Mouse (Mus musculus) megakaryocyte progenitor cell, adult 5-6 weeks (primary cell): ENCODE results near the gene Prkcg. TPM values are rescaled to one million over a fixed set of nuclear protein-coding genes. Genes with fewer than 3 reads are reported as not detected.

Experiments
- ATAC-seq: replicated peaks from 2 replicates; pipeline ENCODE4 v1.8.0; 2016; ENCODE audit warnings: mild to moderate bottlenecking, moderate TSS enrichment, inconsistent platforms; ENCODE audit not compliant: poor library complexity
- total RNA-seq, 2 experiments: library from RNA; stranded (forward) in 1 of 2; stranded (reverse) in 1 of 2; fragments of 157-497, 149-512 nt in 1 of 2; fragments of 200-1000 nt in 1 of 2; gene quantifications; 2 replicates each; pipeline versions ENCODE4 v1.2.3 to v1.2.4; 2015 to 2017

Gene Prkcg
- total RNA-seq, 2 experiments from 2014 or later, result 0.32 TPM; not detected in 1

DNA sequence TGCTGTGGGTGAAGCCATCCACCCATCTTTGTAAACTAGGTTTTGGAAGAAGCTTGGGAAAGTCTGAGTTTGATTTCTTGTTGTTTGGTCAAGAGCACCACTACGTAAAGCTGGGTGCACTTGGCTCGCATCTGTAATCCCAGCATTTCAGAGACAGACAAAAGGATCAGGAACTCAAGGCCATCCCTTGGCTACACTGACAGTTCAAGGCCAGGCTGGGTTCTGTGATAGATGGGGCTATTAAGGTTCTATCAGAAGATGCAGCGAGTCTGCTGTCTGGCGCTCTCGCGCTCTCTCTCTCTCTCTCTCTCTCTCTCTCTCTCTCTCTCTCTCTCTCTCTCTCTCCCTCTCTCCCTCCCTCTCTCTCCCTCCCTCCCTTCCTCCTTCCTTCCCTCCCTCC, 65.9 kb downstream of the Prkcg start:
- ATAC-seq, result no peak

DNA sequence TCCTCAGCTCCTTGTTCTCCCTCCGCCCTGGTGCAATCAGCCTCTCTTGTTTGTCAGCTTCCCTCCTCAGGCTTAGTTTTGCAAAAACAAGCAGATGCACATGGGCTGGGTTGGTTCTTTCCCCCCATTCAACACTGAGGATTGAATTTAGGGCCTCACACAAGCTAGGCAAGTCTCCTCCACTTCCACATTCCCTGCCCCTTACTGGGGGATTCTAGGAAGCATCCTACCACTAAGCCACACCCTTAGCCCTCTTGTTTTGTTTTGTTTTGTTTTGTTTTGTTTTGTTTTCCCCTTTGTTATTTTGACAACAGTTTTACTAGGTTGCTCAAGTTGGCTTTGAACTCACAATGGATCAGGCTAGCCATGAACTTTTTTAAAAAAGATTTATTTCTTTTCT, 71.7 kb downstream of the Prkcg start:
- no peak for ATAC-seq

DNA sequence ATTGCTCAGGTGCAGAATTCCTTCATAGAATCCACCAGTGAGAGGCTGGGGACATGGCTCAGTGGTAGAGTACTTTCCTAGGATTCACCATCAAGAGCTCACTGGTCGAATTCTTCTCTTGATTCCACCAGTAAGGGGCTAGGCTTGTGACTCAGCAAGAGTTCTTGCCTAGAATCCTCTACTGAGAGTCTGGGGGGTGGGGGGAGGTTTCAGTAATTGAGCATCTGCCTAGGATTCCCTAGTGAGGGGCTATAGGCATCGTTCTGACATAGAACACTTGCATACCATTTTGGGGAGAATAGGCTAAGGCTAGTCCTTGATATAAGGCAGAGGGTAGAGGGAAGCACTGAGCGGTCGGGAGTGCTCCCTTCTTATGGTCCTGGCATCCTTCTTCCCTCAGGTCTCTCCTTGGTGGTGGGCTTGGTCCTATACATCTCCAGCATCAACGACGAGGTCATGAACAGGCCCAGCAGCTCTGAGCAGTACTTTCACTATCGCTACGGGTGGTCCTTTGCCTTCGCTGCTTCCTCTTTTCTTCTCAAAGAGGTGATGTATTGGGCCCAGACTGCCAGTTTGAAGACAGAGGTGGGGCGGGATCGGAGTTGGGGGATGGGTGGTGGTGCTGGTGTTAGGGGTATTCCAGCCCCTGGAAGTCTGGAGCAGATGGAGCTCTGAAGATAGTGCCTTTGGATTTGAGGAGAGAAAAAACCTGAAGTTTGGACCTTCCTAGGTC, 76.7 kb downstream of the Prkcg start:
- peak; percentile 83 for ATAC-seq

DNA sequence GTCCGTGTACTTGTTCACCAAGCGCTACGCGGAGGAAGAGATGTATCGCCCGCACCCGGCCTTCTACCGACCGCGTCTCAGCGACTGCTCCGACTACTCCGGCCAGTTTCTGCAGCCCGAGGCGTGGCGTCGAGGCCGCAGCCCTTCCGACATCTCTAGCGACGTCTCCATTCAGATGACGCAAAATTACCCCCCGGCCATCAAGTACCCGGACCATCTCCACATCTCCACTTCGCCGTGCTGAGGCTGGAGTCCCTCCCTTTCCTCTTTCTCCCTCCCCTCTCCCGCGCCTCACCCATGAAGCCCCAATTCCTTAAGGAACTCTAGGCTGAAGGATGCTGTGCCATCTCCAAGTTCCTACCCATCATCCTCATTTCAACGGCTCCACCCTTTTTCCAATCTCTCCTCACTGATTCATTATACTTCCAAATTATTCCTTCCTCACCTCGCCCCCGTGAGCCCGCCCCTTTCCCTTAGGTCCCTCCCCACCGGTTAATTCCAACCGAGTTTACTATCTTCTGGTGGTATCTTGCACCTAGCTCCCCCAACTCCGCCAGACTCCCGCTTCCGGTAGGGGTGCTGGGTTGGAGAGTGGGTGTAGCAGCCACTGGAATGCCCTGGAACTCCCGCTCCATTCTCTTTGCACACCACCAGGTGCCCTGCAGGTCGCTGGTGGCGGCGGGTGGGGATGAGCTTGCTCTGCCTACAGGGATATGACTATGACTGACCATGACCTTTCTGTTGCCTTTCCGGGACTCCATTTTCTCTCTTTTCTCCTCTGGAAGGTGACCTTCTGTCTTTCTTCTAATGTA, 77.9 kb downstream of the Prkcg start:
- ATAC-seq, result peak; percentile 27

DNA sequence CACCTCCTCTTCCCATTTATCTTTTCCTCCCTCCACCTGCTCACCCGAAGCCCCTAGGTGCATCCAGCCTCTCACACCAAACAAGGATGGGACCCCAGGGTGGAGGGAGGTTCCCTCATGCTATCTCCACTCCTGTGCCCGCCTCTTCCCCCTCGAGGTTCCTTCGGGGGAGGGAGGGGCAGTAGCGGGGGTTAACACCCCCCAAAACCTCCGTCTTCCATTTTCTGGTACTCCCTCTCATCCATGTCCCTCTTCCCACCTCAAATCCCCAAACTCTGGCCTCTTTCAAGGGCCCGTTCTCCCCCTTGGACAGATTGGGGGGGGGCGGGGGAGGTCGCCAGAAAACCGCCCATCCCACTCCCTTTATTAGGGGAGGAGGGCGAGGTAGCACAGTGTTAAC, 78.6 kb downstream of the Prkcg start:
- ATAC-seq, result no peak

DNA sequence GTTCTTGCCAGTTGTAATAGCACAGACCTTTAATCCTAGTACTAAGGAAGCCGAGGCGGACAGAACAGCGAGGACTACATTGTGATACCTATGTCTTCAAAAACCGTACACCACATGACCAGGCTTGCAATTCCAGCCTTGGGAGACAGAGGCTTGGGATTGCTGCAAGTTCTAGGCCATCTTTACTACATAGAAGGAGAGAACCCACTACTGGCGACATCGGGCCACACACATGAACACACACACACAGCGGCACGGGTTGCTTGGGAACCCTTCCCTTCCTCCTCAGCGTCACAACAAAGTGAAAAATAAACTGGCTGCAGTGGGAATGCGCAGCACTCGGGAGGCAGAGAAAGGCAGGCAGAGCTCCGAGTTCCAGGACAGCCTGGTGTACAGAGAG, 79.3 kb downstream of the Prkcg start:
- ATAC-seq, result no peak

DNA sequence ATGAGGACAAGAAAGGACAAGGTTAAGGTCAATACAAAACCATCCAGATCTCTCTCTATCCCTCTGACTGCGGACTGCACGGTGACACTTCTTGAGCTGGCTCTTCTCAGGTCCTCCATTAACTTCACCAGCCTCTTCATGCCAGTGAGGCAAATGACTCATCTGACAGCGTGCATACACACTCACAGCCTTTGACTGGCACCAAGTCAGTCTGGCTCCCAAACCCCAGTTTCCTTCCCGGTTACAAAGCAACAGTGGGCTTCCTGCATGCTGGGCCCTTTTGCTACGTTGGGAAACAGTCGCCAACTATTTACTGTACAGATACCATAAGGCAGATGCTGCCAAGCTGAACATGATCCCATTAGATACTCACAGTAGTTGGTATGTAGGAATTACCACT, 80.2 kb downstream of the Prkcg start:
- ATAC-seq, result peak; percentile 19; the same call in 1 of the 2 replicates

DNA sequence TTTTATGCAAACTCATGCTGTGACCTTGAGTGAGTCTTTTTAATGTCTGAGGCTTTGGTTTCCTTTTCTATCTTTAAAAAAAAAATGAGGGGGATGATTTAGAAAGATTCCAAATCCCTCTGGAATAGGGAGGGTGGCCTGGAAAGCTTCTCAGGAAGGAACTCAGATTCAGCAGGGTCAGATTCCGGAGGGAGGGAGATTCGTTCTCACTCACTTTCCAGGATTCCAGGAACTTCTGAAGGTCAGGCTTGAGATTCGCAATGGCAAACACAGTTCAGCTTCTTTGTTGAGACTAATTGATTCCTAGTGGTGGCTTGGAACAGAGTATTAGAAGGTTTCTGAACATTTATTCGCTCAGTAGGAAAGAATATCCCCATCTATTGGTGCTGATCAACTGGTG, 81.4 kb downstream of the Prkcg start:
- ATAC-seq, result no peak

DNA sequence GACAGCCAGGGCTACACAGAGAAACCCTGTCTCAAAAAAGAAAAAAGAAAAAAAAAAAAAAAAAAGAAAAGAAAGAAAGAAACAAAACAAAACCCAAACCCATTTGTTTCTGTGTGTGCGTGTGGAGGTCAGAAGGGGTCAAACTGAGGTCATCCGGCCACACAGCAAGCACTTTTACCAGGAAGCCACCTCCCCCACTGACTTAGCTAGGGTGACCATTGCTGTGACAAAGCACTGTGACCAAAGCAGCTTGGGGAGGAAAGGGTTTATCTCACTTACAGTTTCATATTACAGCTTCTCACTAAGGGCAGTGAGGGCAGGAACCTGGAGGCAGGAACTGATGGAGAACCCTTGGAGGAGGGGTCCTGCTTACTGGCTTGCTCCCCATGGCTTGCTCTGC, 83.4 kb downstream of the Prkcg start:
- ATAC-seq, result no peak

DNA sequence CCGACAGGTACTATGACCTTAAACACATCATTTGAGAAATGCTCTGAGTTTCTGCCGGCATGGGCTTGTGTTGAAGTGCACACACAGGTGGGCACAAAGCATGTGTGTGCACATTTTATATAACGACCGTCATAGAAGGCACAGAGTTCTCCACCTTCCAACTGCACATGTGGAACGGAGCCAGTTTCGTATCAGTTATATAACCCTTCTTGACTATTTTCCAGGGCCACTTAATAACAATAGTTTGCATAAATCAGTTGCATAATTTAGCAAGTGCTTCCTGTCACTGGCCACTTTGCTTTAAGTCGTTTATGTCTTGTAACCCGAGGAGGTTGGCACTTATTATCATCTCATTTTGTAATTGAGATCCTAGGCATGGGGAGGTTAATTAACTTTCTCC, 84.8 kb downstream of the Prkcg start:
- ATAC-seq, result no peak

DNA sequence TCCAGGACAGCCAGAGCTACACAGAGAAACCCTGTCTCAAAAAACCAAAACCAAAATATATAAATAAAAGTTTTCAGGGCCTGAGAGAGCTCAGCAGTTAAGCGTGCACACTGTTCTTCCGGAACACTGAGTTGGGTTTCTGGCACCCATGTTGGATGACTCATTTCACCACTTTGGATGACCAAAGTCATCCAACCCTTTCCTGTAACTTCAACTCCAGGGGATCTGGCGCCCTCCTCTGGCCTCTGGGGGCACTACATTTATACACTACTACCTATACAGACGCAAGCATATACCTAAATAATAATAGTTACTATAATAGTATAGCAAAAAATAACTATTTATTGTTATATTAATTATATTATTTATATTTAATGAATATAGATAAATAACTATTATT, 87.9 kb downstream of the Prkcg start:
- ATAC-seq, result peak; percentile 80

Other genes with a start within 250 kb of the Prkcg start
- not detected in 2 replicates for gene AU018091, start 120.0 kb upstream of the Prkcg start, total RNA-seq (2015)
- gene AU018091, start 120.0 kb upstream of the Prkcg start, total RNA-seq (2017), result not detected in 2 replicates
- 0.83 and 1.4 TPM in 2 replicates for gene Nlrp12, start 39.4 kb upstream of the Prkcg start, total RNA-seq (2015)
- 2.3 and 2.7 TPM in 2 replicates for gene Nlrp12, start 39.4 kb upstream of the Prkcg start, total RNA-seq (2017)
- 12.8 and 13.8 TPM in 2 replicates for gene Myadm, start 99 bp upstream of the Prkcg start, total RNA-seq (2015)
- 3.2 and 3.7 TPM in 2 replicates for gene Myadm, start 99 bp upstream of the Prkcg start, total RNA-seq (2017)
- gene Cacng7, start 43.8 kb downstream of the Prkcg start, total RNA-seq (2015), result not detected in 2 replicates
- gene Cacng7, start 43.8 kb downstream of the Prkcg start, total RNA-seq (2017), result not detected in 2 replicates
- gene Cacng8, start 101.5 kb downstream of the Prkcg start, total RNA-seq (2015), result not detected in 2 replicates
- gene Cacng8, start 101.5 kb downstream of the Prkcg start, total RNA-seq (2017), result not detected in 2 replicates
- not detected in 2 replicates for gene Cacng6, start 135.0 kb downstream of the Prkcg start, total RNA-seq (2015)
- not detected in 2 replicates for gene Cacng6, start 135.0 kb downstream of the Prkcg start, total RNA-seq (2017)
- 0.47 and 1.5 TPM in 2 replicates for gene Tarm1, start 213.4 kb downstream of the Prkcg start, total RNA-seq (2015)
- 0.12 and 0.91 TPM in 2 replicates for gene Tarm1, start 213.4 kb downstream of the Prkcg start, total RNA-seq (2017)